Mouse (Mus musculus) kidney, postnatal 25 days (tissue): ENCODE measurements around the gene Timm10.

Experiments
- DNase-seq, 2 experiments: peaks; one replicate each; pipeline ENCODE4 v3.0.0; 2021; ENCODE audit warnings: mixed read lengths in 2 of 2

Timm10 gene

DNA sequence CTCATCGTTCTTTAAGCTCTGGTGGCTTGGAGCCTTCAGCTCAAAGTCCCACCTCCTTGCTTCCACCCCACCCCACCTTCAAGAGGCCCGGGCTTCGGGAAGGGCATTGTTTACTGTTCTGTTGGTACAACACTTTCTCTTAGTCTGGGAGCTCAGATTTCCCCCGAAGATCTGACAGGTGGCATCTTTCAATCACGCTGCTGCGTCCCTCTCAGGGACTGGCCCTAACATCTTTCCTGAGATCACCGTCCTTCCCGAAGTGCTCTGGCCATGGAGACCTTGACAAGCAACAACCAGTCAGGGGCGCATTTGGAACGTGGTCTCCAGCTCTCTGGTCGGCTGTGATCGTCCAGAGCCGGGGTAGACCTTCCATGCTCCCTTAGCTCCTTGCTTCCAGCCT lies 4.2 kb upstream of the Timm10 start, which contains the start of gene Smtnl1:
Smtnl1 (minus strand) TSS at position 101 of the 400 bp plus-strand sequence.
- no peak for DNase-seq

GRCm38 (mm10) chr2:84823237-84823636 lies 3.6 kb upstream of the Timm10 start:
- no peak for DNase-seq

DNA sequence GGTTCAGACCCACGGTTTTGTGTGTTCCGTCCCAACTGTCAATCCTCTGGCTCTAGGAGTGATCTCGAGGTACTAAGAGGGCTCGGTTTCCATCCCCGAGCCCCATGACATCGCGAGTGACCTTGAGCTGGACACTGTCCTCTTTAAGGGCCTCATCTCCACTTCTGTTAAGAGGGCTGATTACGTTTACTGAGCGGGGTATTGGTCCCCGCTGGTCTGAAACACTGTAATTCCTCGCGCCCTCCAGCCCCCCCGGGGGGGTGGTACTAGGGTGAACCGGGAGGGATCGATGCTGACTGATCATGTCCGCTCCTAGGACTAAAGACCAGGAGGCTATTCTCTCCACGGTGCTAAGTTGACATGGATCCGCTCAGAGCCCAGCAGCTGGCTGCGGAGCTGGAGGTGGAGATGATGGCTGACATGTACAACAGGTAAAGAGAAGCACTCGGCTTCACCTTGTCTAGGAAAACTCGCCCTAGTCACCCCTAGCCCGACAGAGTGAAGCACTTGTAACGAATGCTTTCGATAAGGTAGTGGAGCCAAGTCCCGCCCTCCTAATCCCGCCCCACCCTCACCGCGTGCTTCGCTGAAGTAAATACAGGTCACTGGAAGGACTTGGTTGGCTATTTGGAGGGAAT lies 605 bp downstream of the Timm10 start:
- DNase-seq, result peak; percentile 58 to 66

GRCm38 (mm10) chr2:84831666-84832391 lies 5.0 kb downstream of the Timm10 start:
- peak; percentile 81 to 92 for DNase-seq

- DNase-seq, result peak in 1 of 2 experiments; percentile 13
Measured at GRCm38 (mm10) chr2:84837107-84837506, 10.3 kb downstream of the Timm10 start.

DNA sequence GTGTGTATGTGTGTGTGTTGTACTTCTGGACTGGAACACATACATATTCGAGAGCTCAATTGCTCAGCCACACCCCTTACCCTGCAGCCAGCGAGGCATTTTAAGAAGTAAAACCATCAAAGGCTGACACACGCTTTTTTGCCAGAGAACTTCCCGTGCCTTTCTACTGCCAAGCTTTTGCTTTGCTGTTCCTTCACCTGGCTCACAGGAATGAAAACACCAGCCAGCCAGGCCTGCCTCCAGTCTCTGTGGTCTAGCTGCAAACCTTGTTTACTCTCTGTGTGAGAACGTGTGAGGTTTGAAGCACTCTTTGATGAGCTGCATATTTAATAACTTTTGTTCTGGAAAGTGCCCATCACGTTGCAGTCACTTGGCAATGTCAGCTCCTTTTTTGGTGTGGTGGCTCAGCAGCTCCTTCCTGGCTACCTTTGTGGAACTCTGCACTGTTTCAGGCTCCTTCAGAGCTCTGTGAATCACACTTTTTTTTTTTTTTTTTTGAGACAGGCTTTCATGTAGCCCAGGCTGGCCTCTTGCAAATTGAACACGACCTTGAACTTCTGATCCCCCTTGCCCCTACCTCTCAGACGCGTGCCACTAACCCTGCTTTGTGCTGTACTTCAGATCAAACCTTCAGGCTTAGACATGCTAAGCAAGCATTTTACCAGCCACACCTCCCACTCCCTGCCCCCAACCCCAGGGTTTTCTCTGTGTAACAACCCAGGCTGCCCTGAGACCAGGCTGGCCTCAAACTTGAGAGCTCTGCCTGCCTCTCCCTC lies 11.2 kb downstream of the Timm10 start:
- DNase-seq, result peak in 1 of 2 experiments; percentile 28

DNA sequence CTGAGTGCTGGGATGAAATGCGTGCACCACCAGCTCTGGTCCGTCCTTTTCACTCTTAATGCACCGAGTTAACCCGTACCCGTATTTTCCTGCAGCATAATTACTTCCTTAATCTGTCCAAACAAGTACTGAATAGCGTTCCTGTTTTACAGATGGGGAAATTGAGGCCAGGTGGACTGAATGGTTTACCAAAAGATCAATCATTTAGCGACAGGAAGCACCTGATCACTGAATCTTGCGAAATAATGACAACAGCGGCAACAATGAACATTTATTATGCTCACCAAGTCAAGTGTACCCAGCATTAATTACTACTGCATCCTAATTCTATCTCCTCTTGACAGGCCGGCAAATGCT lies 11.8 kb downstream of the Timm10 start, which contains the start of gene Slc43a1:
Slc43a1 (plus strand) TSS at position 258 of the 357 bp plus-strand sequence.
- DNase-seq, result no peak

DNA sequence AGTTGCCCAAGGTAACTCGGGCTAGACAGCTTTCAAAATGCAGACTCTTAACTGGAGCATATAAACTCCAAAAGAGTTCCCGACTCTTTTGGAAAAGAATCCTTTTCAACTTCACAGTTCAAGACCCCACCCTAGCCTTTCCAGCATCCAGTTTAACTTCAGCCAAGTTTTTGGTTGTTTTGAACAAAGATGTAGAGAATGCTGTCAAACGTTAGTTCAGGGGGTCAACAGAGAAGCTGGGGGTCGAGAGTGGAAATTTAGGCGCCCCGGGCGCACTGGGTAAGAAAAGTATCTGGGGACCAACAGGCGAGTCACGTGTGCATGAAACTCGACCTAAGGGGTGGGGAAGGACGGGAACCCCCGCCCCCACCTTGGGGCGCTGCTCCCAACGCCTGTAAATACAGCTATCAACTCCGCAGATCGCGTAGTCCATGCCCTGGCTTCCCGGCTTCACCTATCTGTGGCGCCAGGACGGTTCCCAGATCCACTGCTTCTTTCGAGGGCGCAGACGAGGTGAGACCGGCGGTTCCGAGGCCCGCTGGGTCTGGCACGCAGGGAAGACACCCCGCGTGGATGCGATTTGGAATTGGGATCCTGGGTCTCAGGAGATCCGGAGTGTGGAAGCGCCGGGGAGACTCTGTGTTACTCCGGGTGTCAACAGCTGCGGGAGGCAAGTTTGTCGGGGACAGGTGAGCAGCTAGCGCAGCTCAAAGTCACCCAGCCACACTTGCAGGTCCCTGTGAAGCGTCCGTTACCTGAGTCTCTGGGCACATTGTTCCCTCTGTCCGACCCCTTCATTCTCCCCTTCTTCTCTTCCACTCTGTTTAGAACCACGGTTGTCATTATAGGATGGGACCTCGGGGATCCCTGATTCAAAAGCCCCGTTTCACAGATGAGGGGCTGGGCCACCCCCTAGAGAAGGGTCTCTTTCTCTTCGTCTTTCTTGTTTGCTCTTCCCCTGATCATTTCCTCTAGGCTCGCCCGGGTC lies 12.5 kb downstream of the Timm10 start:
- DNase-seq, result peak; percentile 8 to 41

GRCm38 (mm10) chr2:84840016-84840747 lies 13.4 kb downstream of the Timm10 start:
- DNase-seq, result peak; percentile 67 to 73

DNA sequence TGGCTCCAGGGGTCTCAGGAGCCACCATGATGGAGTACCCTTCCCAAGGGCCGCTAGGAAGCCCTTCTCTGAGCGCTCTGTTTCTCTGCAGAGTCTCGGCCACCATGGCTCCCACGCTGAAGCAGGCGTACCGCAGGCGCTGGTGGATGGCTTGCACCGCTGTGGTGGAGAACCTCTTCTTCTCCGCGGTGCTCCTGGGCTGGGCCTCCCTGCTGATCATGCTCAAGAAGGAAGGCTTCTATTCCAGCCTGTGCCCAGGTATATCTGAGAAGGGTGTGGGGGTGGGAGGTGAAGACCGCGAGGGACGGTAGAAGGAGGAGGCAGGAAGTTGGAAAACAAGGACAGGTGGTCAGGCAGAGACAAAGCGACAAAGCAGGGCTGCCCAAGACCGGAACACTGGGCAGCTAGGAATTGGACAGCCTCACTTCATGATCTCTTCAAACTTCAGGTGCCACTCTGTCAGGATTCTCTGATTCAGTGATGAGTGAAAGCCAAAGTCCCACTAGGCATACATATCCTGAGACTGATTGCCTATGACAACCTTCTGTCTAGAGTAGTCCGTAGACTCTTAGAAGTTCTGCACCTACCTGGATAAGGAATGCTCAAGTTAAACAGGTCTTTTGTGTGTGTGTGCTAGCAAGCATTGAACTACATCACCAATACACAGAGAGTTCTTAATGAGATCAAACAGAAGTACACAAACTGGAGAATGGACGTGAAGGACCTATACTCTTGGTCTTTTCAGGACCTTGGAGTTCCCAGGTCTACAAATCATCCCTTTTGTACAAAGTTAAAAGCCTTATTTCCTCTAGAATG lies 14.2 kb downstream of the Timm10 start:
- DNase-seq, result no peak

DNA sequence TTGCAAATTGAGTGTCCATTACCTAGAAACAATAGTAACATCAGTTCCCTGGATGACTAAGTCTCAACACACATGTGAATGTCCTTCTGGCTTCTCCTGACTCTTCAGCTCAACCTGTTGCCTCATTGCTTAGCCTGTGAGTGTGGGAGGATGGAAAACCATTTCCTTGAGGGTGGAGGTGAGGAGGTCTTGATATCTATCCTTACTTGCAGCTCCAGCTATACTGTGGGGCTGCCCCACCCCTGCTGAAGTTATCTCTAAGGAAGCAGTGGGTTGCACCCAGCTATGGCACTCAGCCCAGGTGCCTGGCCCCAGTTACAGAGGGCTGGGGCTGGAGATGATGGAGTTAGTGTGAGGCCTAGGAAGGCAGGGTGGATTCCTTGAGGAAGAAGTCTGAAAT lies 15.1 kb downstream of the Timm10 start:
- peak in 1 of 2 experiments; percentile 32 for DNase-seq

- DNase-seq, result no peak
Measured at GRCm38 (mm10) chr2:84843654-84844053, 16.9 kb downstream of the Timm10 start.

DNA sequence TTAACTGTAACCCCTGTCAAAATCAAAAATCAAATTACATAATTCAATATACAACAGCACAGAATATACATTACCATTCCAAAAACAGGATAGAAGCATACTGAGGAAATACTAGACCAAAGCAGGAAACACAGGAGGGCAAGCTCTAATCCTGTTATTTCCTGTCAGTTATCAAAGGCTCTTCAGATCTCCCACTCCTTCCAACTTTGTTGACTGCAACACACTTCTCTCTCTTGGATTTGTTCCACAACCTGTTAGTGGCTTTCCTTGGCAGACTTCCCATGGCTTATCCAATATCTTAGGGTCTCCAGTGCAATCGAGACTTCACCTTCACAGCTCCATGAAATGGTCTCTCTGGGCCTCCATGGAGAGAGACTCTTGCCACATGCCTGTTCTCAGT lies 18.4 kb downstream of the Timm10 start:
- no peak for DNase-seq

DNA sequence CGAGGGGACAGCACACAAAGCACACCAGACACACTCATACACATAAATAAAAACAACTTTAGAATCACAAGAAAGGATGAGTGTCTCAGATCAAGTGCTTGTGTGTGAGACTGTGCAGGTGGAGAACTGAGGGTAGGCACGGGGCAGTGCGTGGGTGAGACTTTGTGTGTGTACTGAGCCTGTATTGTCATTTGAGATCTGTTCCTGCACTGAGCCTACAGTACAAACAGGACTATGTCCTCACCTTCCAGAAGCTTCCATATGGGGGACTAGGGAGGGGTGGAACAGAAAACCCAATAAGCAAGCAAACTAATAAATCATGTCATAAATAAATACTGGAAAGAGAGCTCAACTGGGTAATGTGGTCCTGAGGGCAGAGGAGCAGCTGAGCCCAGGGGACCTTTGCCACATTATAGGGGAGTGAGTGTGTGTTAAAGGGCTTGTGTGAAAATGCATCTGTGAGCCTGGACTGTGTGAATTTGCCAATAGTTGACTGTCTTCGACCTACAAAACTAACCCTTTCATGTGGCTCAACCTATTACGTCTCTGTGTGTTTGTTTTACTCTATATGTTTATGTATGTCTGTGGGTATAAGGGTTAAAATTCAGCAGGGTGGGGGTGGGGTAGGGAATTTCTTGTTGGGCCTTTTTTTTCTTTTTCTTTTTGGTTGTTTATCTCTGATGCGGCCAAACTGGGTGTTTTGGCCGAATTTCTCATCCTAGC lies 23.8 kb downstream of the Timm10 start:
- DNase-seq, result no peak

GRCm38 (mm10) chr2:84851130-84852040 lies 24.6 kb downstream of the Timm10 start:
- peak; percentile 78 to 93 for DNase-seq

DNA sequence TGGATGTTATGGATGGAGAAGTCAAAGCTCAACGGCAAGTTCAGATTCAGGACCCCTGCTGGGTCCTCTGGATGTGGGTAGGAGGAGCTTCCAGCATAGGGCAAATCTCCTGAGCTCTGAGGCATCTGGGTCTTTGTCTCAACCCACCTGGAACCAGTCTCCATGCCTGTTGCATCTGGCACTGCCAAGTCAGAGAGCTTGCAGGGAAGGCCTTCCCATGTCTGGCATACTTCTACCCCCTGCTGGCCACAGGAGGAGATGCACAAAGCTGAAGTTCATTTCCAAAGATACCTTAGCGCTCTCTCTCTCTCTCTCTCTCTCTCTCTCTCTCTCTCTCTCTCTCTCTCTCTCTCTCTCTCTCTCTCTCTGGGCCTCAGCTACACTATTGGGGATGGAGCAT lies 28.9 kb downstream of the Timm10 start:
- DNase-seq, result peak; percentile 67 to 78

DNA sequence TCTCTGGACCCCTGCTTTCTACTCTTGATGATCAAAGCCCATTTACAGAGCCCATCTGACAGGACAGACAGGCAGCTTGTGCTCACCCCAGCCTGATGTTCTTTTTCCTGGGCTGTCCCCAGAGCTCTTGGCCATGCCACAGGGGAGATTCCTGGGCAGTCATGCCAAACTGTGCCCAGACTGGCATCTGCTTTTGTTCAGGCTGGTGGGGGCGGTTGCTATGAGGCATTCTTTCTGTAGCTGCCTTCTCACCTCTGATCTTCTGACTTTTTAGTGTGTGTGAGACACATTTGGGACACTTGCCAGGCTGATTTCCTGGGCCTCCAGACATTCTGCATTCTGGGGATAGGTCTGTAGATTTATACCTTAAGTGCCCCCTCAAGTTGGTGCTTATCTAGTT lies 31.8 kb downstream of the Timm10 start:
- no peak for DNase-seq

DNA sequence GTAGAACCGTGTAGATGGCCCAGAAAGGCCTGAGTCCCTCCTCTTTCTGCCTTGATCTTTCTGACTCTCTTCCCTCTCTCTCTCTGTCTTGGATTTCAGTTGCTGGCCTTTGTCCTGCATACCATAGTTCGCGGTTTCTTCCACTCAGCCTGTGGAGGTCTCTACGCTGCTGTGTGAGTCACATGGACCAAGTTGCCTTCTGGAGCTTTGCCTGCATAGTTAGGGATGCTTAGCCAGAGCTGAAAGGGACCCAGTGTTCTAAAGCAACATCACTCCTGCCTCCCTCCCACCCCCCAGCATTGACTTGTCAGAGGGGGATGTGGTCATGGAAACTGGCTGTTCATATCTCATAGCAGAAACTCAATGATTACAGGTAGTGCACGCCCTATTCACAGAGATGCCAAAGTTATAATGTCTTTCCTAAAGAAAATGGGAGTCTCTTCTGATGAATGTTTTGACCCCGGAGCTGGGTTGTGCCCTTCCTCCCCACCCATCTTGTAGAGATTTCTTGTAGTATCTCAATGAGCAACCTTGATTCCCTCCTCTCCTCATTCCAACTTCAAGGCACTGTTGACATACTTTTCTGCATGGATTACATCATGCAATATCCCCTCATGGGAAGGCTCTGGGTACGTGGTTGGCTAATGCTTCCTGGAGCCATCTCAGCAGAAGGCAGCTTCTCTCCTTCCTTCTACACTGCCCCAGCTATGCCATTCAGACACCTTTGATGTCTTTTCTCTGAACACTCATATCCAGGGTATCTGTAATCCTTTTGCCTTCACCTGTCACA lies 33.4 kb downstream of the Timm10 start:
- no peak for DNase-seq
